Mouse (Mus musculus) cerebellum, adult 2 months (tissue): Measurements from ENCODE around the gene Spata2l.

Source experiments
- CTCF ChIP-seq: fragments of 200-500 bp; IDR thresholded peaks from 2 replicates; pipeline ENCODE4 v1.5.1; 2011; ENCODE audit warnings: low read depth, mild to moderate bottlenecking, control low read depth, low read length, moderate library complexity, borderline replicate concordance; ENCODE audit not compliant: insufficient read depth
- POLR2A ChIP-seq: fragments of 200-500 bp; IDR thresholded peaks from 2 replicates; pipeline ENCODE4 v1.6.1; 2011; ENCODE audit warnings: low read length, control low read depth, borderline replicate concordance; ENCODE audit not compliant: insufficient read depth

DNA sequence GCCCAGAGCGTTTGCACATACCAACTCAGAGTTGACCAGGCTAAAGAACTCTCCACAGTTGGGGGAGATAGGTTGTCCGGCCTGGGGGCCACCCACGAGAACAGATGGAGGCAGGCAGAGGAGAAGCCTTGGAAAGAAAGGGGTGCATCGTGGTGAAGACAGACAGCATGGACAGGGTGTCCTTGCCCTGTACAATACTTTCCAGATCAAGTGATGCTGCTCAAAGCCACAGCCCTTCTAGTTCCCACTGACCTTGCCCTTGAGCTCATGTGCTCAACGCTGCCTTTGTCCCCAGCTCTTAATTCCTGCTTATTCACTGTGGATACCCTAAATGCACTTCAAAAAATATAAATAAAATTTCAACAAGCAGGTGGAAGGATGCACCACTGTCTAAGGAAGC, 38.4 kb upstream of the Spata2l start:
- TF ChIP-seq CTCF (no peak), POLR2A (no peak)
